Mouse (Mus musculus): ENCODE data around the gene Riiad1.

Riiad1 gene

DNA sequence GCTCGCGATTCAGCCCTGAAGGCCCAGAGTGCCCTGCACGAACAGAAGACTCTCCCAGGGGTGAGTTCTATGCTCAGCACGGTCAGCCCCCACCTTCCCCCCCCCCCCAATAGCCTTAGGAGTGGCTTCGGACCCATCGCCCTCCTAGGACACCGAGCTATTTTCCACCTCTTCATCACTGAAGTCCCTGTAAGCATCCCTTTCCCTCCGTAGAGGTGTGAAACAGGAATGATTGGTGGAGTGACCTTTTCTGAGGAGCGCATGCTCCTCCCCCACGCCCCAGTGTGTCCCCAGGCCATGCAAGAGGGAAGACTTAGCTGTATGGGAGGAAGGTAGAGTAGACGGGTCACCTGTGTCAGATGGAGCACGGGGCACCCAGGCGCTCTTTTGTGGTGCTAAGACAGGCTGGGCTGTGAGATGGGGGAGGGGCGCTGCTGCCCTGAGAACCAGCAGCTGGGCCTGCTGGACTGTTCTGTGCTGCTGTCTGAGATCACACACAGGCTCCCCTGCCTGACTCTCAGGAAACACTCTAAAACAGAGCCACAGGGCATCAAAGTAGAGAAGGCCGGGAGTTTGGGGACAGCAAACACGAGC is at the start of gene Riiad1:
Gene Riiad1 (minus strand): TSS at position 51 of the 594 bp plus-strand sequence.
- no peak for DNase-seq (ENCODE audit: low spot score in 2 of 2)

DNA sequence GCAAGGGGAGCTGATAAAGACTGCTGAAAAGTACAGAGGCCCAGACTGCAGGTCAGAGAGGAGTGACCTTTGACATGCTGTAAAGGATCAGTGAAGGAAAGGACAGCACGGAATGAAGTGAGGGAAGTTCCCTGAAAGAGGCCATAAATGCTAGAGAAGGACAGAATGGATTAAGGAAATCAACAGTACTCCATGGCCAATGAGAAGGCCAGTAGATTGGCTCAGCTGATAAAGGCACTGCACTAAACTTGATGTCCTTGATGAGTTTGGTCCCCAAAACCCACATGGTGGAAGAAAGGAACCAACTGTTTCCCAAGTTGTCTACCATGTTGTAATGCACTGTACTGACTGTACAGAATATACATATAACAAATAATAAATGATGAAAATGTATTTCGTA is 46.6 kb upstream of the Riiad1 start:
- no peak for DNase-seq (ENCODE audit: low spot score in 2 of 2)

DNA sequence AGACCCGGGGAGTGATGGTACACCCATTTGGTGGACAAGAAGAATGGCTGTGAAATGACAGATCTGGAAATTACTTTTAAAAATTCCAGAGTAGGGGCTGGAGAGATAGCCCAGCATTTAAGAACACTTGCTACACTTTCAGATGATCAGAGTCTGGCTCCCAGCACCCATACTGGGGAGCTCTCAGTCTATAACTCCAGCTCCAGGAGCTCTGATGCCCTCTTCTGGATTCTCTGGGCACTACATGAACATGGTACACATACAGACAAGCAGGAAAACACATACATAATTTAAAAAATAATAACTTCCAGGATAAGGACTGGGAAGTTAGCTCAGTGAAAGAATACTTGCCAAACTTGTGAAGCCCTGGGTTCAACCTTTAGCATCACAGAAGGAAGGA is 26.5 kb upstream of the Riiad1 start:
- no peak for DNase-seq (ENCODE audit: low spot score in 2 of 2)

DNA sequence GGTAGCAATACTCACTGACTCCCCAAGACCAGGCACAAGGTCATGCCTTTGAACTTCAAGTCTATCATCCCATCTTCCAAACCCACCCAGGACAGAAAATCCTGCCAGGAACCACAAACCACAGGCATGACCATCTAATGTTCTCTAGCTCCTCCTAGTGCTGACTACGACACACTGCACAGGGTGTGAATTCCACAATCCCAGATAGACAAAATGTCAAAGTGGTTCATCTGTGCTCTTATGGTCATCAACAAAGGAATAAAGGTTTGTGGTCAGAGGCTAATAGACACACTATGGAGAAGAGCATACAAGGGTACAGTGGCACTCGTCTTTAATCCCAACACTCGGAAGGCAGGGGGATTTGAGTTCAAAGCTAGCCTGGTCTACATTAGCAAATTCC is 22.1 kb upstream of the Riiad1 start:
- DNase-seq (ENCODE audit: low spot score in 2 of 2) = no peak

DNA sequence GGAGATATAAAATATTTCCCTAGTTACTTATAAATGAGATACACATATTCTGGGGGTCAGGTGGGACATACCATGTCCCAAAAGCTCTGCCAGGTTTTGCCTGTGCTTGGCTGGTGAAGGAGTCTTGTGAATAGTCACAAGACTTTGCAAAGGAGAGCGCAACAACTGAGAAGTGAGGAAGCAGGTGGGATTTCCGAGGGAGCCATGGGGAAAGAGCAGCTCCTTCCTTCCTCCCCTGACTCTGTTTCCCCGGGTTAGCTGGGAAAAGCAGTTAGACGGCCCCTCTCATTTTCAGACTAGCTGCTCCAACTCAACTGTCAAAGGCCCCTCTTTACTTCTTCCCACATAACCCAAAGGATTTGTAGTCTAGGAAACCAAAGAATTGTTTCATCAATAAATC is 17.0 kb upstream of the Riiad1 start:
- DNase-seq (ENCODE audit: low spot score in 2 of 2) = no peak

DNA sequence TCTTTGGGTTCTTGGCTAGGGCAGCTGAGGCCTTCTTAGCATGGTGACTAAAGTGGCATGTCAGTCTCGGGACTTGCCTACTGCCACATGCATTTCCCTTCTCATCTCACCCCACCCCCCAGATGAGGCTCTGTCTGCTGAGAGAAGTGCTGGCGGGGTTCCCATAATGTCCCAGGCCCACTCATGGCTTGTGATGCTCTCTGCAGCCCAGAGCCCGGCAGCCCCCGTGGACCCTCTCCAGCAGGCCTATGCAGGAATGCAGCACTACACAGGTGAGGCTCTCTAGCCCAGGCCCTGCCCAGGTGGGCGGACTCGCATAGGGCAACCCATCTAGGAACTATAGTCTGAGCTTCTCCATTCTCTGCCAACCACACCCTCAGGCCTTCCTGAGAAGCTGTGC is 7.4 kb upstream of the Riiad1 start:
- no peak for DNase-seq (ENCODE audit: low spot score in 2 of 2)

DNA sequence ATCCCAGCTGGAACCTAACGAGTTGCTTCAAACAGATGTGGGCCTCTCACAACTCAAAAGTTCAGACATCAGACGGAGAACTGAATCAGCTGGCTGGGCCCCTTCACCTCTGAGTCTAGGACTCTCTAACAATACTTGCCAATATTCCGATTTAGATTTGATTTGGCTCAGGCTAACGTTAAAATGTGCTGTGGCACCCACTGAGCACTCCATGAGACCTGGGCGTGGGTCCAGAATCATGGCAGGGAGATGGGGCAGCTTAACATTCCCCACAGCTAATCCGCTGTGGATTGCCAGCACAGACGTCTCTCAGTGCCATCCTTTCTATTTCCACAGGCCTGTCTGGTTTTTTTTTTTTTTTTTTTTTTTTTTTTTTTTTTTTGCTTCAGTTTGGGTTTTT is 5.8 kb upstream of the Riiad1 start:
- no peak for DNase-seq (ENCODE audit: low spot score in 2 of 2)

DNA sequence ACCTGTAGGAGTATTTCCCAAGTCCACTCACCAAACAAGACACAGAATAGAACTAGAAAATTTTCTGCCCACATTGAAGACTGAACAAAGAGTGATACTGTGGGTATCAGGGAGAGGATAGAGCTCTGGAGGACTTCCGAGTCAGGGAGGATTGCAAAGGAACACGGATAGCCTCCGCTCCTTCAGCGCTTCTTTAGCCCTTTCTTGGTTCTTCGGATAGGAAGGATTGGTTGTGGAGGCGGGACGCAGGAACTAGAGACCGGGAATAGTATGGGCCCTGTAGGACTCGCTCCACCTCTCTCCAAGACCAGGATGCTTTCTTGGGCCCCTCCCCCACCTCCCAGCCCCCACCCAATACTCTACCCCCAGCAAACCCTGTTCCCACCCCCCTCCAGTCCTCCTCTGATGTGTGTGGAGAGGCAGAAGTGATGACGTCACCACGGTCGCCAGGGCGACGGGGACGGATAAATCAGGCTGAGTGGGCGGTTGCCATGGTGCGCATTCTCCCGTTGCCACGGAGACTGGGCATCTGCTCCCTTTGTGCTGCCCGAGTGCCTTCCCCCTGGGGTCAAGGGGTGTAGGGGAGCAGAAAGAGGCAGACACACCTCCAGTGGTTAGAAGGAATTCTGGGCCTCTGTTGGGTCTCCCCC is 3.8 kb upstream of the Riiad1 start:
- no peak for DNase-seq (ENCODE audit: low spot score in 2 of 2)

DNA sequence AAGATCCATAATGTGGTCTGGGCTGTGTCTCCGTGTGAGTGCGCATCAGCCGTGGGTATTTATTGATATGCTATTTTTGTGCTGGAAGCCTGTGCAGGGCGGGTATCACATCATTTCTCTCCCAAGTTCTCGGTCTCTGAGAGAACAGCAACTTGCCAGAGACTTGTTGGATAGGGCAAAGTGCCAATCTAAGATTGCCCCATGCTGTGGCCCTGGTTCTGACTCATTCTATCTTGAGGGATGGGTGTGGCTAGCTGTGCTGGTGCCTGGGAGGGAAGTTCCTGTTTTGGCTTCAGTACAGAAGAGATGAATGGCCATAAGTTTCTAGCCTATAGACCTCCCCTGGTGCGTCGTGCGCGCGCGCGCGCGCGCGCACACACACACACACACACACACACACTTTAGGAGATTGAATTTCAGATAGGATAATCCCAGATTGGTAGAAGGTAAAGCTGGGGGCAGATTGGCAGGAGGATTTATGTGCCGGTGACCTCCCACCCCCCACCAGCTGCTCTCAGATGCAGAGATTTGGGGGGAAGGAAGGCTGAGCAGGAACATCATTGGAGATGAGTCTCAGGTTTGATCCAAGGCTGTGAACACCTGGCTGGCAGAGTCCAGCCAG is 2.7 kb upstream of the Riiad1 start:
- DNase-seq (ENCODE audit: low spot score in 2 of 2) = no peak

DNA sequence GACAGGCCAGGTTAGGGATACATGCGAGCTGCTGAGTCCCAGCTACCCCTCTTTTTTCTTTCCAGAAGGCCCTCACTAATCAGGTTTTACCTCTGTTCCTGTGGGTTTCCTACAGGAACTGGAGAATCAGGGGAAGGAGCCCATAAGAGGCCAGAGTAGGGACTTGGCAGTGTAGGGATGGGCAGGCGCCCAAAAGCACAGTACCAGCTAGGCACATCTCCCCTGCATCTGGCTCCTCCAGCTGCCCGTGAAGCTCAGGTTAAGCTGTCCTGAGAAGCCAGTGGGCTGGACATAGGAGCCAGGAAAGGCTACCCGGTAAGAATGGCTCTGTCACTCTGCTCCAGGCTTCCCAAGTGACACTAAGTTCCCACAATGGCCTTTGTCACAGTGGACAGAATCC is 1.3 kb upstream of the Riiad1 start:
- DNase-seq (ENCODE audit: low spot score in 2 of 2) = no peak

DNA sequence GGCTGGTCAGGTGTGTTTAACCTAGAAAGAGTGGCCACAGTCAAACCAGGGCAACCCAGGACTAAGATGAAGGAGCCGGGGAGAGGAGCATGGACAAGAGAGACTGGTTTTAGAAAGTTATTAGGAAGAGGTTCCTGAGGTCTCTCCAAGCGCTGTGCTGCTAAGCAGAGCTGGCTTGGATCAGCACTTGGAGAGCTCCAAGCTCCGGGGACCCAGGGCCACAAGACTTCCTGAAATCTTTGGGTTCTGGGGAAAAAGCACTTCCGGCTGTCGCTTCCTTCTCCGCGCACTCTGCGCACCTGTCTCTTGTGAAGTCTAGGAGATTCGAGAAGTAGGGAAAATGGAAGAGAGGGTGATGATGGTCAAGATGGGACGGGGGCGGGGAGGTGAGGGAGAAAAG is 577 bp downstream of the Riiad1 start:
- no peak for DNase-seq (ENCODE audit: low spot score in 2 of 2)

DNA sequence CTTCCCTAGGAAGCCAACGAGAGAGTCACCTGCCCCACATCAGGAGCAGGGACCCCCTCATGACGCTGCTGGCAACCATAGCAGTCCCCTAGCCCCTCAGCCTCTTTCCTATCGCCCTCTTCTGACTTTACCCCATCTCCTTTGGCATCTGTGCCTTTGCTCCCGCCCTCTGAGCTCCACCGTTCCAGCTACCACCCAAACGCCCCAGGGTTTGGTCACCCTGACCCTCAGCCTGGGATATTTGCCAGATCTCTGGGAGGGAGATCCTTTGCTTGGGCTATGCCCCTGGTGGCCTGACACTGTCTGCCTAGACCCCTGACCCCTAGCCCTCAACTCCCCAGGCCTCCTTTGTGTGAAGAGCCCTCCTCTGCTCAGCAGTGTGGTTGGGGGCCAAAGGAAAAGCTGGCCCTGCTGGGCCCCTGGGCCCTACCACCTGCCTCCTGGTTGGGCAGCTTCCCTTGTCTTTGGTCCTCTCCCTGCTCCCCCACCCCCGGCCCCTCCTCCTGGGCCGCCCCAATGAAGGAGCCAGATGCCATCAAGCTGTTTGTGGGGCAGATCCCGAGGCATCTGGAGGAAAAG is 1.5 kb downstream of the Riiad1 start:
- DNase-seq (ENCODE audit: low spot score in 2 of 2) = no peak

DNA sequence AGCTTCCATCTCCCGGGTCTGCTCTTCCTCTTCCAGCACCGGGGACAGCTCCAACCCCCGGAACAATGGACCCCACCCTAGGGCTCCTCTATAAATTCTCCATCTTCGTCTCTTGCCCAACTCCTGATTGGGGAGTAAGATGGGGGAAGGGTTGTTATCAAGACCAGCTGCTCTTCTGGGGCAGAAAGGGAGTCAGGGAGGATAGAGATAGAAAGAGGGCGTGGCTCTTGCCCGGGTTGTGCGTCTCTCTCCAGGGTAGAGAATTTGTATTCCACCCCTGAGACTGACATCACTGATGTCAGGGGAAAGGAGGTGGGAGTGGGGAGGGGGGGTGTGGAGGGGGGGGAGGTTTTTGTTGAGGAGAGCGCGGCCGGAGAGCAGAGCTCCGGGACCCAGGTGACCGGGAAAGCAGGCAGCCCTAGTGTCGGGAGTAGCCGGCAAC is 2.1 kb downstream of the Riiad1 start, which contains the start of gene Celf3:
Gene Celf3 (plus strand): TSS at position 315 of the 442 bp plus-strand sequence.
- DNase-seq (ENCODE audit: low spot score in 2 of 2) = no peak

DNA sequence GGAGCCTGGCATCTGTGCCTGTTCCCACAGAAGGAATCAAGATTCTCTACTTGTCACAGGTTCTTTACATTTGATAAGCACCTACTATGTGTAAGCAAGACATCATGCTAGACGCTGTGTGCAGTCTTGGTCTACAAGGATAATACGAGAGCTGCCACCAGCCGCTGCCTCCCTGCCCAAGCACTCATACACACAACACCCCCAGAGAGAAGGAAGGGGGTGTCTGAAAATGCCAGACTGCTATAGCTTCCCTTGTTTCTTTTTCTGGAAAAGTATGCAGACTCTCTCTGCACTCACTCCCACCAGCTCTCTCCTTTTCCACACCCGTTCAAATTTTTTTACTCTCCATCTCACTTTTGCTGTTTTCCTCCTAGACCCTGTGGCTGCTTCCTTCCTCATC is 2.7 kb downstream of the Riiad1 start:
- no peak for DNase-seq (ENCODE audit: low spot score in 2 of 2)

DNA sequence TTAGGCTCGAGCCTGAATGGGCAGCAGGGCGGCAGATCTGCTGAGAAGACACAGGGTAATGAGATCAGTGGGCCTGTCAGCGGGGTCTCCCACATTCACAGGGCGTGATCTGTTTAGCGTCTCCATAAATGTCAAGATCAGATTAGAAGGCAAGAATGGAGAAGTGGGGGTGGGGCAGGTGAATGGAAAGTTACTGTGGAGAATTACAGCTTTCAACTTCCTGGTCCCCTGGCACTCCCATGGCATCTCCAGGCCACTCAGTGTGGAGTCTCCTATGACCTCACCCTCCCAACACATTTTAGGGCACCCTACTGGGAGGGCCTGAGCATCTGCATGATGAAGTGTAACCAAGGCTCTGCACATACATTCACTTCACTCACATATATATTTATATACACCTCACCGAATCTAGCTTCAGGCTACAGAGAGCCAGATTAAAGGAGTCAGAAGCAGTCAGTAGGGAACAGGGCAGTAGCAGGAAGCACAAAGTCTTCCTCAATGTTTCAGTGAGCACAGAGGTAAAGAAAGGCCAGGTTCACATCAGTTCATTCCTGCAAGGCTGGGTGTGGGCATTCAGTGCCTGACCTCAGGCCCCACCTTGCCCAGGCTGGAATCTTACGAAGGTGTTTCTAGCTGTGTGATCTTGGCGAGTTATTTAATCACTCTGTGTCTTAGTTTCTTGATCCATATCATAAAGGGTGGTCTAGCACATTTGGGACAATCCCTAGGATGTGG is 3.7 kb downstream of the Riiad1 start:
- DNase-seq (ENCODE audit: low spot score in 2 of 2) = no peak

DNA sequence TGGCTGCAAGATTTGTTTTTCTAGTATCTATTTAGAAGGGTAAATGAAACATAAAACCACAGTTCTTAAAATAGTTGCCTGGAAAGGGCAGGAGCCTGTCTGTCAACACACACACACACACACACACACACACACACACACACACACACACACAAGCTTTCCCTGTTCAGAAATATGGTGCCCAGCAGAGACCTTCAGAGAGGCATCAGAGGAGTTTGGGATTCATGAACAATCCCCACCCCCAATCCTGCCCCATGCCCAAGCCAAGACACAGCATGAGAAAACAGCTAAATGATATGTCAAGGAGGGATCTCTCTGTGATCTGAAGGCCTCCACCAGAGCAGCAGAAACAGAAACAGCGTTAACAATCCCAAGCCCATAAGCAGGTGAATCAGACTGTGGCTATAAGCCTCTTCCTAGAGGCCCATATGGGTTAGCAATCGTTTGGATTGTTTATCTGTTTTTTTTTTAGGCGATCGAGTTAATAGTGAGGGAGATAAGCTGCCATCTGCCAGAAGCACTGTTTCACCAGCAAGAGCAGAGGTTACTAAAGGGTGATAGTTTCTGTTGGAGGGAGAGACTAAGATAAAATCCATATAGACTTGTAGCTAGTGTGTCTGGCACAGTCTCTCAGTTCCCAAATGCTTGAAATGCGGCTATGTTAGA is 6.4 kb downstream of the Riiad1 start:
- DNase-seq (ENCODE audit: low spot score in 2 of 2) = no peak

DNA sequence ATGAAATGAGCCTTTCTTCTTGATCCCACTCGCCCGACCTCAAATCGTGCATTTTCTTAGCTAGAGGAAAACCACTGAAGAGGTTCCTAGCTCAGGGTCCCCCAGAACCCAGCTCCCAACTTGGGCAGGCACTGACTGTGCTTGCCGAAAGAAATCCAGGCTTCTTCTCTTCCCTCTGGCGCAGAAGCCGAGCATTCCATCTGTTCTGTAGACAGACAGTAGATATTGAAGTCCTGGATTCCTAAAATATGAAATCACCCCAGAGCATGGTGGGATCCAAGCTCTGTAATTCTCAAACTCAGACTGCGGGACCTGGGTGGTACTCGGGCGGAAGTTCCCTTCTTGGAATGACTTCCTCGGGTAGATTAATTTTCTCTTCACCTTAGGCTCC is 7.0 kb downstream of the Riiad1 start:
- DNase-seq (ENCODE audit: low spot score in 2 of 2) = no peak

DNA sequence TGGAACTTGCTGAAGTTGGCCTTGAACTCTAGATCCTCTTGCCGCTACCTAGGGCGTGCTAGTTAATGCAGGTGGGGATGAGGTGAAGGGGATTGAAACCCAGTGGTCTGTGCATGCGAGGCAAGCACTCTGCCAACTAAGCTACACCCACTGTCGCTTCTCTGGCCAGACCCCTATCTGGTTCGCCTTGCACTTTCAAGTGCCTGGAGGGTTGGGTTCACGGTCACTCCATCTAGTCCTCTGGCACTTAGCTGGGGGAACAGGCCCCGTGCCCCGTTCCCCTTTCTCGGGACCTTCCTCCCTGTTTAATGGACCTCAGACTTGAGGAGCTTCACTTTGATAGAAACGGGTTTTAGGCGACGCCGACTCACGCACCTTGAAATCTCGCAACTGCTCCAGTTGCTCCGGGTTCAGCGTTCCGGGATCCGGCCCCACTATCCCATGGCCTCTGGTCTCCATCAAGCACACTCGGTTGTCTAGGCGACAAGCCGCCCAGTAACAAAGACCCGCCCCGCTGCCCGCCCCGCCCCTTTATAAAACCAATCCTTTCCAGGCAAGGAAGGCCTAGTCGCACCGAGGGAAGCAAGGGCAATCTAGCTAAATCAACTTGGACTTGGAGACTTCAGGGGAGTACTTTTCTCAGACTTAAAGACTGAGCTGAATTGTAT is 7.6 kb downstream of the Riiad1 start:
- DNase-seq (ENCODE audit: low spot score in 2 of 2) = no peak

DNA sequence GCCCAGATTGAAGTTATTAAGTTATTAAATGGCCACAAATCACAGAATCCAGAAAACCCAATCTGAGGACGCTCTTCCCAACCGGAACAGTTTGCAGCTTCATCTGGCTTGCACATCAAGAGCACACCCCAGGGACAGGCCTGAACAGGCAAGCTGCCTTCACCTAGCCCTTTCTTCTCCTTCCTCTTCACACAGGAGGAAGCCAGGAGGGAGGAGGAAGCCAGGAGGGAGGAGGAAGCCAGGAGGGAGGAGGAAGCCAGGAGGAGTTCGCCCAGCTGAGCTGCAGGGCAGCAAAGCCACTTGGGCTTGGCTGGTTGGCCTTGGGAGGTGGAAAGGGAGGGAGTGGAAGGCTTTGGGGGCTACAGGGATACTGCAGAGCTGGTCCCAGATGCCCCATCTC is 11.2 kb downstream of the Riiad1 start:
- DNase-seq (ENCODE audit: low spot score in 2 of 2) = no peak

DNA sequence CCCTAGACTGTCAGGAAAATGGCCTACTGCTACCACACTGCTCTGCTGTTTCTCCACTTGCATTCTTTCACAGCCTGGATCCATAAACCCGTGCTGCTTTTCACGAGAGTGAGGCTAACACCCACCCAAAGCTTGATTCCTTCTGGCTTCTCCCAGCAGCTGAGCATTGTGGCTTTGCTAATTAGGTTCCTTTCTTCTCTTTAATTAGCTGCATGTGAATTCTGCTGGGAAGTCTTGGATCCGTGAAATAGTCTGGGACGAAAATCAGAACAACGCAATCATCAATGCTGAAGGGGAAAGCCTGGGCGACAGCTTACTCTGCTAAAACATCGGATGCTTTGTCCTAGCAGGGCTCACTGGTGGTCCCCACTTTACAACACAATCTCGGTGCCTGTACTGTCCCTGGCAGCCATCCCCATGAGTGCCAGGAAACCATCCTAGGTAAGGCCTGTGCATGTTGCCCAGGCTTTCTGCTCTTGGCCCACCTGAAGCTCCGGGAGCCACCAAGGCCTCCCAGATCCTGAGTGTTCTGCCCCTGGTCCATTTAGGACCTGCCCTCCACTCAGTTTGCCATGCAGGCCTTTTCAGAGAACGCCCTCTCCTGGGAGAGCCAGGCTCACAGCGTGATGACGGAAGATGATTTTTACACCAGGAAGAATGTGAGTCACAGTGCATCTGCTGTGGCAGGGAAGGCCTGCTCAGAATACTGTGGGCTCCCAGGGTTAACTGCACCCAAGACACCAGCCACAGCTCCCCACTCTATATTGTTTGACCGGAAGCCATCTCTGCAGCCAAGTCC is 14.3 kb downstream of the Riiad1 start:
- no peak for DNase-seq (ENCODE audit: low spot score in 2 of 2)
